Mouse (Mus musculus): ENCODE data around the gene Smcr8. TPM values are rescaled to one million over a fixed set of nuclear protein-coding genes. Genes with fewer than 3 reads are reported as not detected.

Smcr8 gene
- polyA plus RNA-seq, 1 experiment from 2014 or later = 9.3 TPM

- Histone ChIP-seq H3K36me3 (peaks cover 21% of the 10 kb centered on the region), H3K27me3 (ENCODE audit: low read depth, poor library complexity, severe bottlenecking) (no peaks in the 10 kb centered on the region), H3K4me1 (peaks cover 2% of the 10 kb centered on the region; the same call in 1 of the 2 replicates), H3K4me3 (no peak overlapping the region), H3K27ac (no peak overlapping the region), H3K9me3 (replicated peaks) (no peaks in the 10 kb centered on the region)
- DNase-seq (ENCODE audit: low spot score) = no peak
- whole genome bisulfite sequencing = 84% methylated on average over 2 of the region's 2 CpGs
Measured at GRCm38 (mm10) chr11:60769322-60769721, 8.0 kb upstream of the Smcr8 start.

DNA sequence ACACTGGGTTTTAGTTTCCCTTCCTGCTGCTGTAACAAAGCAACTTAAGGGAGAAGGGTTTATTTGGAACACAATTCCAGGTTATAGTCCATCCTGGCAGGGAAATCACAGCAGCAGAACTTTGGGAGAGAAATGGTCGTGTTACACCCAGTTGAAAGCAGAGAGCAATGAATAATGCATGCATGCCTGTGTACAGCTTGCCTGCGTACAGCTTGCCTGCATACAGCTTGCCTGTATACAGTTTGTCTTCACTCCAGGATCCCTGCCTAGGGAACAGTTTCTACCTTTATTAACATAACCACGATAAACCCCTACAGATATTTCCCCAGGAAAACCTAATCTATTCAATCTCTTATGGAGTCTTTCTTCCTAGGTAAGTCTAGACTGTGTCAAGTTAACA lies 6.5 kb upstream of the Smcr8 start:
- no peak overlapping the region for H3K27ac ChIP-seq
- peaks cover 7% of the 10 kb centered on the region for H3K36me3 ChIP-seq
- peaks cover 12% of the 10 kb centered on the region for H3K4me1 ChIP-seq
- no peaks in the 10 kb centered on the region for H3K27me3 ChIP-seq (ENCODE audit: low read depth, poor library complexity, severe bottlenecking)
- H3K4me3 ChIP-seq = no peak overlapping the region
- DNase-seq (ENCODE audit: low spot score) = no peak
- WGBS = 90% methylated on average over 3 of the region's 3 CpGs
- H3K9me3 ChIP-seq (replicated peaks) = no peaks in the 10 kb centered on the region

- Histone ChIP-seq H3K4me3 (no peak overlapping the region), H3K27me3 (ENCODE audit: low read depth, poor library complexity, severe bottlenecking) (no peaks in the 10 kb centered on the region), H3K27ac (no peak overlapping the region), H3K36me3 (no peaks in the 10 kb centered on the region), H3K9me3 (replicated peaks) (no peaks in the 10 kb centered on the region), H3K4me1 (peaks cover 19% of the 10 kb centered on the region)
- DNase-seq (ENCODE audit: low spot score) = no peak
- WGBS = 81% methylated on average over 4 of the region's 4 CpGs
Measured at GRCm38 (mm10) chr11:60772161-60772560, 5.2 kb upstream of the Smcr8 start.

DNA sequence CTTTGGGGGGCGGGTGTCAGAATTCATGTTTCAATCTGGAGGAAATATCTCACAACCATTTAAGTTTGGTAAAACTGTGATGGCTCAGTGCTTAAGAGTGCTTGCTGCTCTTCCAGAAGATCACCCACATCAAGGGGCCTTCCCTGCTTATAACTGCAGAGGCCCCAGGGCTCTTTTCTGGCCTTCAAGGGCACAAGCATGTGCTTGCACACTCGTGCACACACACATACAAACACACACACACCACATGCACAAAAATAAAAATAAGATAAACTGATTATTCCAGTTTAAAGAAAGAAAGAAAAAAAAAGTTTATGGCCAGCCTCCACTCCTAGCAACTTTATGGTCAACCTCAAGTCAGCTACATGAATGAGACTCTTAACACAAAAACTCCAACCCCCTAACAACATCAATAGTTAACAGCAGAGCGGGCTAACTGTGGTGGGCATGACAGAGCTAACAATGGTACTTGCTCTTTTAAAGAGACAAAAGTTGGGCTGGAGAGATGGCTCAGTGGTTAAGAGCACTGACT lies 3.1 kb upstream of the Smcr8 start:
- H3K9me3 ChIP-seq (replicated peaks) = no peaks in the 10 kb centered on the region
- H3K27ac ChIP-seq = no peak overlapping the region
- peaks cover 34% of the 10 kb centered on the region for H3K4me1 ChIP-seq
- H3K27me3 ChIP-seq (ENCODE audit: low read depth, poor library complexity, severe bottlenecking) = no peaks in the 10 kb centered on the region
- peaks cover 10% of the 10 kb centered on the region for H3K36me3 ChIP-seq
- no peak for DNase-seq (ENCODE audit: low spot score)
- 90% methylated on average over 3 of the region's 3 CpGs for WGBS
- H3K4me3 ChIP-seq = no peak overlapping the region

- H3K4me1 ChIP-seq = peaks cover 40% of the 10 kb centered on the region
- H3K4me3 ChIP-seq = no peak overlapping the region; the same call in 1 of the 2 replicates
- no peaks in the 10 kb centered on the region for H3K27me3 ChIP-seq (ENCODE audit: low read depth, poor library complexity, severe bottlenecking)
- no peak overlapping the region for H3K27ac ChIP-seq
- no peaks in the 10 kb centered on the region for H3K9me3 ChIP-seq (replicated peaks)
- no peak for DNase-seq (ENCODE audit: low spot score)
- H3K36me3 ChIP-seq = peaks cover 16% of the 10 kb centered on the region
- 96% methylated on average over 1 of the region's 1 CpGs for WGBS
Measured at GRCm38 (mm10) chr11:60774841-60775240, 2.5 kb upstream of the Smcr8 start.

DNA sequence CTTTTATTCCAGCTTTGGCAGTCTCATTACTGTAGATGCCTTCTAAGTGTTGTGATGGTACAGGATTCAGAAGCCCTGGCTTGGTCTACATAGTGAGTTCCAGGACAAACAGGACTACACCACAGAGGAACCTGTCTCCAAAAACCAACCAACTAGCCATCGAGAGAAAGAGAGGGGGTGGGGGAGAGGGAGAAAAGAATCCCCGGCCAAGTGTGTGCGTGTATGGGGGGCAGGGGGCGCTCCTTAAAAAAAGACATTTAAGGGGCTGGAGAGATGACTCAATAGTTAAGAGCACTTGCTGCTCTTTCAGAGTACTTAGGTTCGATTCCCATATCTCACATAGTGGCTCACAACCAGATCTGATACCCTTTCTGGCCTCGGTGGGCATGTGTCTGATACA lies 1.7 kb upstream of the Smcr8 start:
- H3K27me3 ChIP-seq (ENCODE audit: low read depth, poor library complexity, severe bottlenecking) = no peaks in the 10 kb centered on the region
- 67% methylated on average over 6 of the region's 6 CpGs for WGBS

GRCm38 (mm10) chr11:60776107-60776828 lies 1.1 kb upstream of the Smcr8 start:
- peak overlapping the region; percentile 90 for H3K4me3 ChIP-seq
- H3K4me1 ChIP-seq = peaks cover 52% of the 10 kb centered on the region
- DNase-seq (ENCODE audit: low spot score) = no peak
- H3K27me3 ChIP-seq (ENCODE audit: low read depth, poor library complexity, severe bottlenecking) = no peaks in the 10 kb centered on the region
- H3K36me3 ChIP-seq = peaks cover 30% of the 10 kb centered on the region
- no peaks in the 10 kb centered on the region for H3K9me3 ChIP-seq (replicated peaks)
- H3K27ac ChIP-seq = peak overlapping the region; percentile 92
- 5% methylated on average over 17 of the region's 17 CpGs for WGBS

More for the DNA sequence above, 1.7 kb upstream of the Smcr8 start:
- no peaks in the 10 kb centered on the region for H3K9me3 ChIP-seq (replicated peaks)
- peaks cover 23% of the 10 kb centered on the region for H3K36me3 ChIP-seq
- H3K4me3 ChIP-seq = peak overlapping the region; percentile 90
- H3K27ac ChIP-seq = no peak overlapping the region
- no peak for DNase-seq (ENCODE audit: low spot score)
- peaks cover 45% of the 10 kb centered on the region for H3K4me1 ChIP-seq

GRCm38 (mm10) chr11:60777801-60778370 lies 562 bp downstream of the Smcr8 start:
- no peaks in the 10 kb centered on the region for H3K9me3 ChIP-seq (replicated peaks)
- 26% methylated on average over 16 of the region's 16 CpGs for WGBS

DNA sequence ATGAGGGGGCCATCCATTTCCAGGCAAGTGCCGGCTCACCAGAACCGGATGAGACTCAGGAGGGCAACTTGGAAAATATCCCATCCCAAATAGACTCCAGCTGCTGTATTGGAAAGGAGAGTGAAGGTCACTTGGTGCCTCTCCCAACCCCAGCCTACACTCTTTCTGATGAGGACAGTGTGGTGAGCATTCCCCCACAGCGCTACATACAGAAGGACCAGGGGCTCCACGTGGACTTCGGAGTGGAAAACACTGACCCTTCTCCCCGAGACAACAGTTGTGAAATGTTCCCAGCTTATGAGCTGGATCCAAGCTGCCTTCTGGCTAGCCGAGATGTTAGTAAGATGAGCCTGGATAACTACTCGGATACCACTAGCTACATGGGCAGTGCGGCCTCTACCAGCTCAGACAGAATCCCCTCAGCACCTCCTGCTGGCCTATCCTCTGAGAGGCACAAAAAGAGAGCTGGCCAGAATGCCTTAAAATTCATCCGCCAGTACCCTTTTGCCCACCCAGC lies 2.4 kb downstream of the Smcr8 start:
- Histone ChIP-seq H3K36me3 (peaks cover 65% of the 10 kb centered on the region), H3K27ac (no peak overlapping the region), H3K4me1 (peaks cover 61% of the 10 kb centered on the region), H3K4me3 (peak overlapping the region; percentile 35), H3K9me3 (replicated peaks) (no peaks in the 10 kb centered on the region), H3K27me3 (ENCODE audit: low read depth, poor library complexity, severe bottlenecking) (no peaks in the 10 kb centered on the region)
- 91% methylated on average over 10 of the region's 10 CpGs for WGBS
- DNase-seq (ENCODE audit: low spot score) = no peak

More at GRCm38 (mm10) chr11:60777801-60778370, 562 bp downstream of the Smcr8 start:
- DNase-seq (ENCODE audit: low spot score) = no peak
- peak overlapping the region; percentile 90 for H3K4me3 ChIP-seq
- peaks cover 61% of the 10 kb centered on the region for H3K4me1 ChIP-seq
- no peaks in the 10 kb centered on the region for H3K27me3 ChIP-seq (ENCODE audit: low read depth, poor library complexity, severe bottlenecking)
- peaks cover 46% of the 10 kb centered on the region for H3K36me3 ChIP-seq
- peak overlapping the region; percentile 92 for H3K27ac ChIP-seq

DNA sequence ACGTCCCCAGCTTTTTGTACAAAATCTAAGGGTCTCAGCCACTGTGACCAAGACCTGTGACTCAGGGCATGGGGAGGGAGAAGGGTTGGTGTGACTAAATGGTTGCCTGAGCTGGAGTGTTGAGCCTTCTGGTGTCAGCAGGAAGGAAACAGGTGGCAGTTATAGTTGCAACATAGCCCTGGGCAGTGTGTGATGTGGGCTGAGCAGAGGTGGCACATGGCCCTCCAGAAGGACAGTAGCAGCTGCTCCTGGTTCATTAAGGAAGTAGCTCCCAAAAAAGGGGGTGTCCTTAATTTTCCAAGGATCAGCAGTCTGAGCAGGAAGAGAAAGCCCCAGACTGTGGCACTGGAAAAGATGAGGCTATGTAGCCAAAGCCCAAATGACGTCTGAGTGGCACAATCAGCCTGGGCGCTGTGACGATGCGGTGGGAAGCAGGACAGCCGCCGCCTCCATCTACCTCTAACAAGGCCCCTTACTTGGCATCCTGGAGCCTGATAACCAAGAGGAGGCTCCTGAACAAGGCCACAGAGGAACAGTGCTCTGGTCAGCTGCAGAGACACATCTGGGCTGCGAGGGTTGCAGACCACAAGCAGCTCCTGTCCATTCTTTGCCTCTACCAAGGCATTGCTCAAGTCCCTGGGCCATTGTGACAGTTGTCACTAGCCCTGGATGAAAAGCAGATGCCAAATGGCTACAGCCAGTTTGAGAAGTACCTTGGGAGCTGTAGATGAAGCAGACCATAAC lies 7.0 kb downstream of the Smcr8 start:
- Histone ChIP-seq H3K4me1 (peaks cover 28% of the 10 kb centered on the region), H3K36me3 (peaks cover 99% of the 10 kb centered on the region), H3K9me3 (replicated peaks) (no peaks in the 10 kb centered on the region), H3K4me3 (no peak overlapping the region), H3K27ac (no peak overlapping the region), H3K27me3 (ENCODE audit: low read depth, poor library complexity, severe bottlenecking) (no peaks in the 10 kb centered on the region)
- DNase-seq (ENCODE audit: low spot score) = no peak
- 89% methylated on average over 8 of the region's 8 CpGs for WGBS

DNA sequence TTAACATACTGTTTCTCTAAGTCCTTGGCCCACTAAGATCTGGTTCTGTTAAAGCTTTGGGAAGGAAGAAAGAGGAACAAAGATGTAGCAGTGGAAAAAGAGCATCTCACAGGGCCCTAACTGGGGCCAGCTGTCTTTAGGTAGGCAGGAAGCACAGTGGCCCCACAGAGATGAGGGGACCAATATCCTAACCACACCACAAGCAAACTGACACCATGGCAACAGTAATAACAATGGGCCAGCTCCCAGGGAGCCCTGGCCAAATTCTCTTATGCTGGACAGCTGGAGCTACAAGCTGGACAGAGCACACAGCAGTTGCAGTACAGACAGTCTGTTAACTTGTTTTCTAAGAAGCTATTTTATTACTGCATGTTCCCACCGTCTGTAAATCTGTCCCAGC lies 10.3 kb downstream of the Smcr8 start:
- peaks cover 98% of the 10 kb centered on the region for H3K36me3 ChIP-seq

GRCm38 (mm10) chr11:60790472-60790871 lies 13.1 kb downstream of the Smcr8 start:
- Histone ChIP-seq H3K27me3 (ENCODE audit: low read depth, poor library complexity, severe bottlenecking) (no peaks in the 10 kb centered on the region), H3K27ac (no peak overlapping the region), H3K9me3 (replicated peaks) (no peaks in the 10 kb centered on the region), H3K36me3 (peaks cover 96% of the 10 kb centered on the region), H3K4me1 (no peaks in the 10 kb centered on the region), H3K4me3 (no peak overlapping the region)
- no peak for DNase-seq (ENCODE audit: low spot score)
- WGBS = 74% methylated on average over 2 of the region's 2 CpGs

More for the DNA sequence above, 10.3 kb downstream of the Smcr8 start:
- Histone ChIP-seq H3K27ac (no peak overlapping the region), H3K4me3 (no peak overlapping the region), H3K27me3 (ENCODE audit: low read depth, poor library complexity, severe bottlenecking) (no peaks in the 10 kb centered on the region), H3K9me3 (replicated peaks) (no peaks in the 10 kb centered on the region), H3K4me1 (no peaks in the 10 kb centered on the region)
- DNase-seq (ENCODE audit: low spot score) = no peak
- 72% methylated on average over 1 of the region's 1 CpGs for WGBS
